9 mouse cellular contexts compared by ENCODE assay signal in genomic region chr11:70023481-70024150, GRCm38 (mm10). TPM values are rescaled to one million over a fixed set of nuclear protein-coding genes. Genes with fewer than 3 reads are reported as not detected.
DNase-seq lines count a peak whose midpoint lies in the region; ATAC-seq lines count a peak whose summit lies in the region.
"Had no signal": no experiment of that assay in that cellular context is flagged by ENCODE, and none has a peak within 500 bp of the region (broad histone marks: within the 10 kb centered on the region; RNA-seq: fewer than 3 reads in every experiment).

No protein-coding gene starts in this region.

- WGBS in heart, embryonic 14.5 days: 7% methylated on average over 20 of the region's 29 CpGs
- 3% methylated on average over 27 of the region's 29 CpGs for WGBS in forebrain, embryonic 12.5 days
- WGBS in liver, embryonic 11.5 days: 5% methylated on average over 27 of the region's 29 CpGs
- 5% methylated on average over 17 of the region's 29 CpGs for WGBS in stomach, embryonic 14.5 days

- H3K27ac ChIP-seq in heart, embryonic 14.5 days (replicated peaks in 1 of 2; ENCODE audit: control insufficient read depth in 1 of 2, insufficient read depth in 1 of 2, low read depth in 2 of 2, low read length in 2 of 2): no peak overlapping the region
- H3K27ac ChIP-seq in forebrain, embryonic 12.5 days: peak overlapping the region; percentile 68
- no peak overlapping the region for H3K27ac ChIP-seq in liver, embryonic 11.5 days (ENCODE audit: low read depth, low read length)
- peak overlapping the region; percentile 44; the same call in 1 of the 2 replicates for H3K27ac ChIP-seq in stomach, embryonic 14.5 days (ENCODE audit: low read length)

- no peak for DNase-seq in heart, postnatal 14 days
- DNase-seq in cerebellum, adult 9-10 months: peak; percentile 54
- DNase-seq in liver, embryonic 11.5 days (ENCODE audit: low spot score): no peak
- DNase-seq in ovary, postnatal 14 days (ENCODE audit: low spot score): no peak

- H3K4me1 ChIP-seq in heart, embryonic 14.5 days (ENCODE audit: control insufficient read depth in 2 of 2, insufficient read depth in 2 of 2, low read length in 2 of 2): peaks cover 22 to 59% of the 10 kb centered on the region in 2 experiments
- H3K4me1 ChIP-seq in forebrain, embryonic 12.5 days: peaks cover 88% of the 10 kb centered on the region
- peaks cover 59% of the 10 kb centered on the region for H3K4me1 ChIP-seq in liver, embryonic 11.5 days (replicated peaks; ENCODE audit: control insufficient read depth, insufficient read depth, low read length)
- peaks cover 56% of the 10 kb centered on the region for H3K4me1 ChIP-seq in stomach, embryonic 14.5 days (ENCODE audit: control insufficient read depth, insufficient read depth, low read length)

- intact Hi-C loops in heart, postnatal 14 days (cut with DNase I): no loop called here

- H3K4me2 ChIP-seq in heart, embryonic 14.5 days (ENCODE audit: low read length): peak overlapping the region; percentile 72
- peak overlapping the region; percentile 72 for H3K4me2 ChIP-seq in forebrain, embryonic 12.5 days
- peak overlapping the region; percentile 57 for H3K4me2 ChIP-seq in liver, embryonic 11.5 days
- peak overlapping the region; percentile 57 for H3K4me2 ChIP-seq in stomach, embryonic 14.5 days (replicated peaks; ENCODE audit: low read depth, low read length)

- H3K27me3 ChIP-seq in heart, embryonic 14.5 days (ENCODE audit: control insufficient read depth, insufficient read depth, low read length): no peaks in the 10 kb centered on the region
- H3K27me3 ChIP-seq in forebrain, embryonic 12.5 days: no peaks in the 10 kb centered on the region
- no peaks in the 10 kb centered on the region; the same call in 1 of the 2 replicates for H3K27me3 ChIP-seq in liver, embryonic 11.5 days (replicated peaks; ENCODE audit: control insufficient read depth, insufficient read depth, low read length)
- H3K27me3 ChIP-seq in stomach, embryonic 14.5 days (ENCODE audit: control insufficient read depth, insufficient read depth, low read length): no peaks in the 10 kb centered on the region

- H3K9me3 ChIP-seq in heart, embryonic 14.5 days (ENCODE audit: control insufficient read depth, low read length): no peaks in the 10 kb centered on the region
- H3K9me3 ChIP-seq in forebrain, embryonic 12.5 days: no peaks in the 10 kb centered on the region
- H3K9me3 ChIP-seq in liver, embryonic 11.5 days (ENCODE audit: control insufficient read depth, low read length): no peaks in the 10 kb centered on the region
- no peaks in the 10 kb centered on the region for H3K9me3 ChIP-seq in stomach, embryonic 14.5 days (ENCODE audit: control insufficient read depth, low read depth, low read length)

- H3K9ac ChIP-seq in heart, embryonic 14.5 days (ENCODE audit: low read length): peak overlapping the region; percentile 66
- peak overlapping the region; percentile 64 for H3K9ac ChIP-seq in forebrain, embryonic 12.5 days
- H3K9ac ChIP-seq in liver, embryonic 11.5 days (ENCODE audit: low read depth, low read length): peak overlapping the region; percentile 1; the same call in 1 of the 2 replicates
- H3K9ac ChIP-seq in stomach, embryonic 14.5 days (replicated peaks; ENCODE audit: low read depth, low read length): peak overlapping the region; percentile 28; the same call in 1 of the 2 replicates

- peak overlapping the region; percentile 22 to 41 for H3K4me3 ChIP-seq in heart, embryonic 14.5 days (ENCODE audit: control insufficient read depth in 1 of 2, insufficient read depth in 1 of 2, low read depth in 1 of 2, low read length in 2 of 2)
- H3K4me3 ChIP-seq in forebrain, embryonic 12.5 days (replicated peaks): peak overlapping the region; percentile 41
- peak overlapping the region; percentile 40 for H3K4me3 ChIP-seq in liver, embryonic 11.5 days (ENCODE audit: low read depth, low read length)
- H3K4me3 ChIP-seq in stomach, embryonic 14.5 days (ENCODE audit: low read depth, low read length): peak overlapping the region; percentile 30
- H3K4me3 ChIP-seq: erythroblast, embryonic 14.5 days had no signal

- H3K36me3 ChIP-seq in heart, embryonic 14.5 days (ENCODE audit: control insufficient read depth, insufficient read depth, low read length): no peaks in the 10 kb centered on the region
- no peaks in the 10 kb centered on the region for H3K36me3 ChIP-seq in forebrain, embryonic 12.5 days (replicated peaks)
- no peaks in the 10 kb centered on the region for H3K36me3 ChIP-seq in liver, embryonic 11.5 days (ENCODE audit: control insufficient read depth, insufficient read depth, low read length)
- no peaks in the 10 kb centered on the region for H3K36me3 ChIP-seq in stomach, embryonic 14.5 days (ENCODE audit: control insufficient read depth, insufficient read depth, low read length)

- no peak for ATAC-seq in heart, embryonic 14.5 days (ENCODE audit: insufficient number of reproducible peaks, insufficient read depth, low FRiP score, low read depth)
- no peak for ATAC-seq in forebrain, embryonic 12.5 days (ENCODE audit: low FRiP score)
- no peak for ATAC-seq in liver, embryonic 11.5 days (replicated peaks; ENCODE audit: low FRiP score)
- no peak for ATAC-seq in stomach, embryonic 14.5 days (ENCODE audit: insufficient number of reproducible peaks, insufficient read depth, low FRiP score, low read depth)
- no peak for ATAC-seq in erythroblast, adult 5-6 weeks (replicated peaks; ENCODE audit: low FRiP score, poor library complexity, severe bottlenecking)

RNA-seq across cellular contexts. Expression of gene Dlg4, which starts 6.9 kb away (rescaled TPM):
- polyA plus RNA-seq in heart, embryonic 14.5 days (2014; fragmentation: Nextera tagmentation; extraction: Ambion mirVana): 3.4 and 6.0 TPM in 2 replicates
- total RNA-seq in heart, postnatal 14 days (2021): 10 to 100 TPM; 10.4 to 11.2 TPM
- 20.3 and 24.9 TPM in 2 replicates for polyA plus RNA-seq in forebrain, embryonic 12.5 days (2016; fragmentation: Nextera tagmentation; extraction: Ambion mirVana)
- 9.3 and 9.4 TPM in 2 replicates for polyA plus RNA-seq in liver, embryonic 11.5 days (2014; fragmentation: Nextera tagmentation; extraction: Ambion mirVana)
- 12.4 and 13.8 TPM in 2 replicates for polyA plus RNA-seq in stomach, embryonic 14.5 days (2014; fragmentation: Nextera tagmentation; extraction: Ambion mirVana)
- 7.7 TPM in 1 of 2 replicates, not detected in the other for total RNA-seq in erythroblast, adult 5-6 weeks (2015; ENCODE audit: low replicate concordance)
- total RNA-seq in erythroblast, adult 5-6 weeks (2017; ENCODE audit: low replicate concordance): 0.17 and 0.84 TPM in 2 replicates

RNA-seq across cellular contexts. Expression of gene Acadvl, which starts 8.4 kb away (rescaled TPM):
- 185 and 198 TPM in 2 replicates for polyA plus RNA-seq in heart, embryonic 14.5 days (2014; fragmentation: Nextera tagmentation; extraction: Ambion mirVana)
- 1,000 to 10,000 TPM; 1,350 to 1,353 TPM for total RNA-seq in heart, postnatal 14 days (2021)
- 43.5 and 48.4 TPM in 2 replicates for polyA plus RNA-seq in forebrain, embryonic 12.5 days (2016; fragmentation: Nextera tagmentation; extraction: Ambion mirVana)
- 85.7 and 89.7 TPM in 2 replicates for polyA plus RNA-seq in liver, embryonic 11.5 days (2014; fragmentation: Nextera tagmentation; extraction: Ambion mirVana)
- polyA plus RNA-seq in stomach, embryonic 14.5 days (2014; fragmentation: Nextera tagmentation; extraction: Ambion mirVana): 61.3 and 62.7 TPM in 2 replicates
- 23.6 and 48.4 TPM in 2 replicates for total RNA-seq in erythroblast, adult 5-6 weeks (2015; ENCODE audit: low replicate concordance)
- 18.6 and 20.4 TPM in 2 replicates for total RNA-seq in erythroblast, adult 5-6 weeks (2017; ENCODE audit: low replicate concordance)

RNA-seq across cellular contexts. Expression of gene Dvl2, which starts 23.2 kb away (rescaled TPM):
- polyA plus RNA-seq in heart, embryonic 14.5 days (2014; fragmentation: Nextera tagmentation; extraction: Ambion mirVana): 15.0 and 16.6 TPM in 2 replicates
- 1 to 10 TPM; 7.2 to 9.2 TPM for total RNA-seq in heart, postnatal 14 days (2021)
- polyA plus RNA-seq in forebrain, embryonic 12.5 days (2016; fragmentation: Nextera tagmentation; extraction: Ambion mirVana): 45.2 and 46.6 TPM in 2 replicates
- polyA plus RNA-seq in liver, embryonic 11.5 days (2014; fragmentation: Nextera tagmentation; extraction: Ambion mirVana): 22.1 and 23.3 TPM in 2 replicates
- polyA plus RNA-seq in stomach, embryonic 14.5 days (2014; fragmentation: Nextera tagmentation; extraction: Ambion mirVana): 29.0 and 29.9 TPM in 2 replicates
- total RNA-seq in erythroblast, adult 5-6 weeks (2015; ENCODE audit: low replicate concordance): 1.3 and 4.2 TPM in 2 replicates
- total RNA-seq in erythroblast, adult 5-6 weeks (2017; ENCODE audit: low replicate concordance): 2.1 and 7.4 TPM in 2 replicates

RNA-seq across cellular contexts. Expression of gene Phf23, which starts 28.0 kb away (rescaled TPM):
- 22.2 and 27.5 TPM in 2 replicates for polyA plus RNA-seq in heart, embryonic 14.5 days (2014; fragmentation: Nextera tagmentation; extraction: Ambion mirVana)
- 10 to 100 TPM; 27.4 to 31.5 TPM for total RNA-seq in heart, postnatal 14 days (2021)
- polyA plus RNA-seq in forebrain, embryonic 12.5 days (2016; fragmentation: Nextera tagmentation; extraction: Ambion mirVana): 91.3 and 99.1 TPM in 2 replicates
- 33.2 and 36.6 TPM in 2 replicates for polyA plus RNA-seq in liver, embryonic 11.5 days (2014; fragmentation: Nextera tagmentation; extraction: Ambion mirVana)
- 40.2 and 47.9 TPM in 2 replicates for polyA plus RNA-seq in stomach, embryonic 14.5 days (2014; fragmentation: Nextera tagmentation; extraction: Ambion mirVana)
- total RNA-seq in erythroblast, adult 5-6 weeks (2015; ENCODE audit: low replicate concordance): 8.5 and 11.3 TPM in 2 replicates
- total RNA-seq in erythroblast, adult 5-6 weeks (2017; ENCODE audit: low replicate concordance): 7.4 and 11.0 TPM in 2 replicates

RNA-seq across cellular contexts. Expression of gene Asgr1, which starts 30.3 kb away (rescaled TPM):
- not detected in 2 replicates for polyA plus RNA-seq in heart, embryonic 14.5 days (2014; fragmentation: Nextera tagmentation; extraction: Ambion mirVana)
- total RNA-seq in heart, postnatal 14 days (2021): not detected
- 0.63 and 0.75 TPM in 2 replicates for polyA plus RNA-seq in forebrain, embryonic 12.5 days (2016; fragmentation: Nextera tagmentation; extraction: Ambion mirVana)
- 0.40 and 0.66 TPM in 2 replicates for polyA plus RNA-seq in liver, embryonic 11.5 days (2014; fragmentation: Nextera tagmentation; extraction: Ambion mirVana)
- not detected in 2 replicates for polyA plus RNA-seq in stomach, embryonic 14.5 days (2014; fragmentation: Nextera tagmentation; extraction: Ambion mirVana)
- total RNA-seq in erythroblast, adult 5-6 weeks (2015; ENCODE audit: low replicate concordance): not detected in 2 replicates
- total RNA-seq in erythroblast, adult 5-6 weeks (2017; ENCODE audit: low replicate concordance): not detected in 2 replicates
- polyA plus RNA-seq: erythroblast, embryonic 14.5 days had no signal

Comparison
In these comparisons a context has a peak if more than half of its experiments do, and no peak if none do; other contexts are left out.
1. H3K27ac ChIP-seq: peak in forebrain, embryonic 12.5 days (single experiment) and stomach, embryonic 14.5 days (single experiment); none in heart, embryonic 14.5 days (0 of 2) and liver, embryonic 11.5 days (single experiment).
2. H3K9ac ChIP-seq: peak in every context shown above with its lines; median percentile 66 in heart, embryonic 14.5 days; 64 in forebrain, embryonic 12.5 days; 28 in stomach, embryonic 14.5 days; 1 in liver, embryonic 11.5 days.
3. Peak in every context shown above with its lines, with median percentiles within 50 percentile points of each other: H3K4me2 ChIP-seq and H3K4me3 ChIP-seq.